Mouse (Mus musculus) megakaryocyte, embryonic 14.5 days (primary cell): ENCODE results near the gene Arhgap24.

Source experiments
- FLI1 ChIP-seq: IDR thresholded peaks from 2 replicates; pipeline ENCODE4 v1.6.1; 2012; ENCODE audit warnings: low read length, inconsistent platforms, mixed read lengths
- GATA1 ChIP-seq: IDR thresholded peaks from 3 replicates; pipeline ENCODE4 v1.6.1; 2012; ENCODE audit warnings: mixed read lengths, low read length, inconsistent platforms, borderline replicate concordance

DNA sequence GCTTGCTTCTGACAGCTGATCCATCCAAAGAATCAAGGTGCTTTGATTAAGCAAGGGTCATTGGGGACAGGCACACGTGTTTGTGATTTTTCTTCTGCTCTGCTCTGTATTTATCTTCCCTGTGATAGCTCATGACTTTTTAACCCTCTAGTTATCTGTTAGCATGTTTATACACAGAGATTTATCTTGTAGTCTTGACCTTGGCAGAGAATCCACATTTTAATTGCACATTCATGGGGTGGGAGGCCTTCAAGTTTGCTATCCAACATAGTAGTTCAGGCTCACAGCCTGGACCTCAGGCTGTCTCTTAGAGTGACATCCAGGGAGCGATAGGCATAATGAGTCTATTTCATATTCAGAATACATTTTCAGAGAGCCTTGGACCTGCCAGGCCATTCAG is 145.5 kb downstream of the Arhgap24 start:
- TF ChIP-seq GATA1 (no peak), FLI1 (no peak)
